Mouse (Mus musculus) lung, postnatal 10 days (tissue): Measurements from ENCODE around the gene Rexo5.

Experiments
- DNase-seq: peaks from one replicate; pipeline ENCODE4 v3.0.0; 2021

Rexo5 gene

DNA sequence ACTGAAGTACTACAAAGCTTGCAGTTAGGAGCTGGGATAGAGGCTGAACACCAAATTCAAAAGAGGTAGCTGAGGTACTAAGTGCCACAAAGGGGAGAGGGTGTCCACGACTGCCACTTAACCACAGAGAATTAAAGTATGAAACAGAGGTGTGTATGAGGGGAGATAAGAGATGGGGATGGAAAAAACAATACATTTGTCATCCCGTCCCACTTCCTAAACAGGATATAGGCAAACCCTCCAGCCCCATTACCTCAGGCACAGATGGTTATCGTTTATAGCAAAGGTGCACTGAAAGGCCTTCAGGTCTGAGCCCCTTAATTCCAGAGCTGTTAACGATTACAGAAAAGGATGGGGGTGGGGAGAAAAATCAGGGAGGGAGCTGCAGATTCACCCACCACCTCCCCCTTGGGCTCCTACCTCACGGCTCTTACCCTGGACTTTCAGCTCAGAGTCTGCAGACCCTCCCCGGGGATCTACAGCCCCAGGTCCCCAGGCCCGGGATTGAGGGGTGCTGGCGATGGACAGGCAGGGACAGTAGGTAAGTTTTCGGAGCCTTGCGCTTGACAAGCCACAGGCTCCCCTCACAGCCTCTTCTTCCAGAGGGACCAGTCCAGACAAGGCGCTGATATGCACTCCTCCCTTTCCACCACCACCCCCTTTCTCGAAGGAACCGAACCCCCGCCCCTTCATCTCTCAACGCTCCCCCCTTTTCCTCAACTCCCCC is 101.2 kb downstream of the Rexo5 start:
- no peak for DNase-seq

GRCm38 (mm10) chr7:119895639-119896512 is 102.1 kb downstream of the Rexo5 start, which contains the start of the genes Lyrm1 and Dcun1d3:
Gene Lyrm1 (plus strand): TSS chr7:119895861.
Gene Dcun1d3 (minus strand): TSS chr7:119896298.
- DNase-seq, result peak; percentile 99

- DNase-seq, result no peak
Observed at GRCm38 (mm10) chr7:119897521-119898109, 103.8 kb downstream of the Rexo5 start.

DNA sequence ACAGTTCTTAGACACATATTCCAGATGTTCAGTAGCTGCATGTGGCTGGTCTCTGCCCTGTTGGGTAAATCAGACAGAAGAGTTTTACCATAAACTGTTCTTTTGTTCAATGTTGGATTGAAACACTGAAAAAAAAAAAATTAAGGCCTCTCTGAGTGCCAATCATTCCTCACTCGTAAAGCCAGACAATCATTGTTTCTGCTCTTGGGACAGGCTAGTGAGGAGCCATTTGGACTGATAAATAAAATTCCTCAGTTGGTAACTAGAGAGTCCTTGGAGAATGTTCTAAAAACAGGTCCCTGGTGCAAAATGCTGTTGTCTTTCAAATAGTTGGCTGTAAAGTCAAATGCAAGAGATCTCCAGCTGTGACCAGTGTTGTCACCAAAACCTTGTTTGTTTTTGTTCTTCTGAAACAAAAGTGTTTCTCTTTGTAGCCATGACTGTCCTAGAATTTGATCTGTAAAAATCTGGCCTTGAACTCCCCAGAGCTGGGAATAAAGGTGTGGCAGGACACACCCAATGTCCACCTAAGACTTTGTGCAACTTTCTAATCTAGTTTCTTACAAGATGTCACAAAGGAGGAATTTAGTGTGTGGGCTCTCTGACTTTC is 104.5 kb downstream of the Rexo5 start:
- no peak for DNase-seq
